Mouse (Mus musculus) testis, adult 2 months (tissue): ENCODE results near the gene Rab3b. TPM values are rescaled to one million over a fixed set of nuclear protein-coding genes. Genes with fewer than 3 reads are reported as not detected.

ENCODE experiments used
- H3K27ac ChIP-seq: fragments of 200-500 bp; 2 replicates; pipeline ENCODE4 v1.5.1; 2012; ENCODE audit warnings: low read depth, low read length; ENCODE audit not compliant: control insufficient read depth, insufficient read depth
- H3K27me3 ChIP-seq: fragments of 200-500 bp; 2 replicates; pipeline ENCODE4 v1.6.1; 2012; ENCODE audit warnings: mild to moderate bottlenecking, low read length, moderate library complexity; ENCODE audit not compliant: control insufficient read depth, insufficient read depth
- H3K36me3 ChIP-seq: fragments of 200-500 bp; 2 replicates; pipeline ENCODE4 v1.6.1; 2012; ENCODE audit warnings: mild to moderate bottlenecking, low read length; ENCODE audit not compliant: control insufficient read depth, insufficient read depth
- H3K4me1 ChIP-seq: fragments of 200-500 bp; 2 replicates; pipeline ENCODE4 v1.6.1; 2012; ENCODE audit warnings: low read length; ENCODE audit not compliant: control insufficient read depth, insufficient read depth
- H3K4me3 ChIP-seq: fragments of 200-500 bp; 2 replicates; pipeline ENCODE4 v1.5.1; 2012; ENCODE audit warnings: low read depth, mild to moderate bottlenecking, low read length, moderate library complexity, mixed read lengths; ENCODE audit not compliant: control insufficient read depth
- CTCF ChIP-seq: fragments of 200-500 bp; IDR thresholded peaks from 2 replicates; pipeline ENCODE4 v1.5.1; 2012; ENCODE audit warnings: low read depth, mild to moderate bottlenecking, inconsistent platforms, low read length, moderate library complexity; ENCODE audit not compliant: control insufficient read depth, insufficient read depth, insufficient replicate concordance
- POLR2A ChIP-seq: fragments of 200-500 bp; IDR thresholded peaks from 2 replicates; pipeline ENCODE4 v1.6.1; 2012; ENCODE audit warnings: low read depth, mild to moderate bottlenecking, inconsistent platforms, low read length, moderate library complexity; ENCODE audit not compliant: control insufficient read depth
- polyA plus RNA-seq: library from polyadenylated mRNA; depleted of rRNA; stranded (reverse); fragments of >200 nt; gene quantifications from 2 replicates; pipeline ENCODE4 v1.2.3, GENCODE M21; 2012; rRNA removed

The Rab3b gene
- polyA plus RNA-seq, 1 experiment: 7.5 TPM

DNA sequence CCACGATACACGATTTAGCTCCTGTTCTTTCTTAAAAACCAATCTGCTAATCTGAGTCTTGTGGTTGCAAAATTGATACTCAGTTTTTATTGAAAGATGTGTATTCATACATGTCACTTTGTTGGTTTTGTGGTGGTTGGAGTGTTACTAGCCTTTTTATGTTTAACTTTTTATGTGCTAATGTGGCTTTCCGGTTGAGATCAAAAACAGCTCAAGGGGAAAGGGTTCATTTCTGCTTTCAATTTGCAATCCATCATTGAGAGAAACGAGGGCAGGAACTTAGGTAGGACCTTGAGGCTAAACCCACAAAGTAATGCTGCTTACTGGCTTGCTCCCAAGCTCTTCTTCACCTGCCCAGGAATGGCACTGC is 108.6 kb downstream of the Rab3b start:
- Histone ChIP-seq H3K4me1 (no peaks in the 10 kb centered on the region), H3K4me3 (no peak overlapping the region), H3K27ac (no peak overlapping the region), H3K36me3 (no peaks in the 10 kb centered on the region), H3K27me3 (no peaks in the 10 kb centered on the region)
- TF ChIP-seq POLR2A (no peak), CTCF (no peak)

DNA sequence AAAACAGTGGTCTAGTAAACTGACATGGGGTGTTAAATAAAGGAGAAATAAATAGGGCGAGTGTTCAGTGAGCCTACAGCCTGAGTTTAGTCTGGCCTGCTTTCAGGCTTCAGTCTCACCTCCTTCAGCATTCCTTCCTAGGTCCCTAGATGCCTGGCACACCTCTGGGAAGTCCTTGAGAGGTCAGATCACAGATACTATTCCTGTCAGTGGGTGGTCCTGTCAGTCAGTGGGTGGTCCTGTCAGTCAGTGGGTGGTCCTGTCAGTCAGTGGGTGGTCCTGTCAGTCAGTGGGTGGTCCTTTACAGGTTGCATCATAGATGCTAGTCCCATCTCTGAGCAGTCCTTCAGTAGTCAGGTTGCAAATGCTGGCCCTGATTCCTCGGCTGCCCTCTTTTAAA is 110.6 kb downstream of the Rab3b start:
- Histone ChIP-seq H3K27me3 (no peaks in the 10 kb centered on the region), H3K36me3 (no peaks in the 10 kb centered on the region), H3K27ac (no peak overlapping the region), H3K4me3 (no peak overlapping the region), H3K4me1 (no peaks in the 10 kb centered on the region)
- no peak for TF ChIP-seq POLR2A
- TF ChIP-seq CTCF: no peak

DNA sequence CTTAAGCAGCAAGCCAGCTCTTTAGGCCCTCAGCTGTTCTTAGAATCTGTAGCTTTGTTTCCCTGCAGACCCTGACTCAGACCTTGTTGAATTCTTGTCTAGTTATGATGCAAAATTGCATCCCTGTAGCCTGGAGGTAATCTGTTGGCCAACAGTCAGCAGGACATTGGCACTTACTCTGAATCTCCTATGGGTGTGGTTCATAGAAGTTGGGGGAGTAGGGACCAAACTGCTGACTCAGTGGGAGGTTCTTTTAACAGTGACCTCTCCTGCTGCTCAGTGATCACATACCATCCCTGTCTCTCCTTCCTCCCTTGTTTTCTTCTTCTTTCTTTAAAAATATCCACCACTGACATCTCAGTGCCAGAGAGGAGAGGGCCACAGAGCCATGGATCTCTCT is 111.2 kb downstream of the Rab3b start:
- no peaks in the 10 kb centered on the region for H3K36me3 ChIP-seq
- no peak overlapping the region for H3K27ac ChIP-seq
- no peaks in the 10 kb centered on the region for H3K4me1 ChIP-seq
- no peaks in the 10 kb centered on the region for H3K27me3 ChIP-seq
- no peak overlapping the region for H3K4me3 ChIP-seq
- no peak for TF ChIP-seq POLR2A
- TF ChIP-seq CTCF: no peak

DNA sequence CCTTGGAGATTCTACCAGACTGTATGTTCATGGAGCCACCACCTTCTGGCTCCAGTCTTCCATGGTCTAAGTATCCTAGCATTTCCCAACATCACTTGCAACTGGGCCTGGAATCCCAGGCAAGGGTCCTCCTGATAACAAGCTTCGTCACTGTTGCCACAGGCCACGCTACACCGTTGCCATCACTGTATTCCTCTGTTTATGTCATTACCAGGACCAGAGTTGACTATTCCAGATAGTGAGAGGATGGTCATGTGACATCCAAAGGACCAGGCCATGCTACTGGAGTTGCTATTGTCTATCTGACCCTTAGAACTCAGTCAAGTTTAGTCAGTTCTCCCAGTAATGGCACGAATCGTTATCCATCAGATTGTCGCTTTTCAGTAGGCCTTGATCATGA is 111.7 kb downstream of the Rab3b start:
- no peak for TF ChIP-seq CTCF
- TF ChIP-seq POLR2A: no peak
- H3K27ac ChIP-seq: no peak overlapping the region
- H3K27me3 ChIP-seq: no peaks in the 10 kb centered on the region
- no peaks in the 10 kb centered on the region for H3K4me1 ChIP-seq
- no peak overlapping the region for H3K4me3 ChIP-seq
- no peaks in the 10 kb centered on the region for H3K36me3 ChIP-seq

DNA sequence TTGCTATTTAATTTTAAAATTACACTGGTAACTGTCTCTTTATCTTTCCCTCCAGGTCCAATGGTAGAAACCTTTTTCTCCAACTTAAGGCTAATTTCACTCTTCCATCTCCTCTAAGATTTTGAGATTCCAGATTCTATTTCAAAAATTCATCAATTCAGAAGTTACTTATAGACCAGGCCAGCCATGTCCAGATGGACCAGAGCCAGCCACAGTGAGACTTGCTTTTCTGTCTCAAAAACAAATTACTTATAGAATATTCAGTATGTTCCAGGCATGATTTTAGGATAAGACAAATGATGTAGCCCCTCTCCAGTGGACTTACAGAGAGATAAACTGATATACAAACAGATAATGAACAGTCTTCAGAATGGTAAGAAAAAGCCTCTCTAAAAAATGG is 112.9 kb downstream of the Rab3b start:
- H3K4me3 ChIP-seq: no peak overlapping the region
- H3K36me3 ChIP-seq: no peaks in the 10 kb centered on the region
- H3K4me1 ChIP-seq: no peaks in the 10 kb centered on the region
- TF ChIP-seq POLR2A: no peak
- TF ChIP-seq CTCF: no peak
- no peak overlapping the region for H3K27ac ChIP-seq
- no peaks in the 10 kb centered on the region for H3K27me3 ChIP-seq

Other genes with a start within 250 kb of the Rab3b start
- 0.07 TPM in 1 of 2 replicates, not detected in the other for gene 3110021N24Rik, start 159.4 kb upstream of the Rab3b start, polyA plus RNA-seq
- gene Zfyve9, start 98.3 kb upstream of the Rab3b start, polyA plus RNA-seq: 1.8 and 1.9 TPM in 2 replicates
- 43.0 and 51.6 TPM in 2 replicates for gene Btf3l4, start 45.4 kb upstream of the Rab3b start, polyA plus RNA-seq
- 21.6 and 24.0 TPM in 2 replicates for gene Txndc12, start 44.5 kb upstream of the Rab3b start, polyA plus RNA-seq
- gene Kti12, start 31.3 kb upstream of the Rab3b start, polyA plus RNA-seq: 17.7 and 19.7 TPM in 2 replicates
- gene A730015C16Rik, start 30.4 kb upstream of the Rab3b start, polyA plus RNA-seq: 0.30 and 0.32 TPM in 2 replicates
- 322 and 441 TPM in 2 replicates for gene Nrd1, start 121.6 kb downstream of the Rab3b start, polyA plus RNA-seq